Mouse (Mus musculus) midbrain, embryonic 16.5 days (tissue): ENCODE data around the gene Rfc1. TPM values are rescaled to one million over a fixed set of nuclear protein-coding genes. Genes with fewer than 3 reads are reported as not detected.

ENCODE experiments used
- ATAC-seq: fragments of 200-750 bp; cut with Nextera tagmentation; 2 replicates; pipeline ENCODE4 v1.8.0; 2017; ENCODE audit warnings: moderate TSS enrichment
- H3K27ac ChIP-seq: fragments of 300-500 bp; sonication (generic); 2 replicates; pipeline ENCODE4 v1.5.1; 2014; ENCODE audit warnings: mild to moderate bottlenecking, low read length, mixed read lengths
- H3K27me3 ChIP-seq: fragments of 300-500 bp; sonication (generic); 2 replicates; pipeline ENCODE4 v1.6.1; 2014; ENCODE audit warnings: low read depth, low read length, mixed read lengths; ENCODE audit not compliant: control insufficient read depth, insufficient read depth
- H3K36me3 ChIP-seq: fragments of 300-500 bp; sonication (generic); 2 replicates; pipeline ENCODE4 v1.6.1; 2014; ENCODE audit warnings: mild to moderate bottlenecking, low read length, moderate library complexity, mixed read lengths; ENCODE audit not compliant: control insufficient read depth, insufficient read depth
- H3K4me1 ChIP-seq: fragments of 300-500 bp; sonication (generic); 2 replicates; pipeline ENCODE4 v1.6.1; 2014; ENCODE audit warnings: mild to moderate bottlenecking, low read length, mixed read lengths; ENCODE audit not compliant: control insufficient read depth, insufficient read depth
- H3K4me2 ChIP-seq: fragments of 300-500 bp; sonication (generic); 2 replicates; pipeline ENCODE4 v1.6.1; 2014; ENCODE audit warnings: mild to moderate bottlenecking, low read length, mixed read lengths
- H3K4me3 ChIP-seq: fragments of 300-500 bp; sonication (generic); 2 replicates; pipeline ENCODE4 v1.5.1; 2014; ENCODE audit warnings: low read depth, mild to moderate bottlenecking, low read length, moderate library complexity, mixed read lengths
- H3K9ac ChIP-seq: fragments of 300-500 bp; sonication (generic); 2 replicates; pipeline ENCODE4 v1.6.1; 2014; ENCODE audit warnings: low read depth, low read length, mixed read lengths
- H3K9me3 ChIP-seq: fragments of 300-500 bp; sonication (generic); replicated peaks from 2 replicates; pipeline ENCODE4 v1.6.1; 2014; ENCODE audit warnings: mild to moderate bottlenecking, low read length, mixed read lengths; ENCODE audit not compliant: control insufficient read depth, poor library complexity, severe bottlenecking
- WGBS: fragments of 180-500 bp; shearing (Covaris S2); extraction: QIAGEN DNeasy Blood & Tissue Kit; methylation state at CpG from one replicate; pipeline ENCODE4 v1.1.7; 2014; 5-methylcytosine and 5-hydroxymethylcytosine counted together
- polyA plus RNA-seq: library from polyadenylated mRNA; unstranded; fragments of >200 nt; fragmentation: Nextera tagmentation; extraction: Ambion mirVana; gene quantifications from 2 replicates; pipeline ENCODE4 v1.2.1, GENCODE M21; 2015

Gene Rfc1
- polyA plus RNA-seq = 26.5 and 29.2 TPM in 2 replicates

DNA sequence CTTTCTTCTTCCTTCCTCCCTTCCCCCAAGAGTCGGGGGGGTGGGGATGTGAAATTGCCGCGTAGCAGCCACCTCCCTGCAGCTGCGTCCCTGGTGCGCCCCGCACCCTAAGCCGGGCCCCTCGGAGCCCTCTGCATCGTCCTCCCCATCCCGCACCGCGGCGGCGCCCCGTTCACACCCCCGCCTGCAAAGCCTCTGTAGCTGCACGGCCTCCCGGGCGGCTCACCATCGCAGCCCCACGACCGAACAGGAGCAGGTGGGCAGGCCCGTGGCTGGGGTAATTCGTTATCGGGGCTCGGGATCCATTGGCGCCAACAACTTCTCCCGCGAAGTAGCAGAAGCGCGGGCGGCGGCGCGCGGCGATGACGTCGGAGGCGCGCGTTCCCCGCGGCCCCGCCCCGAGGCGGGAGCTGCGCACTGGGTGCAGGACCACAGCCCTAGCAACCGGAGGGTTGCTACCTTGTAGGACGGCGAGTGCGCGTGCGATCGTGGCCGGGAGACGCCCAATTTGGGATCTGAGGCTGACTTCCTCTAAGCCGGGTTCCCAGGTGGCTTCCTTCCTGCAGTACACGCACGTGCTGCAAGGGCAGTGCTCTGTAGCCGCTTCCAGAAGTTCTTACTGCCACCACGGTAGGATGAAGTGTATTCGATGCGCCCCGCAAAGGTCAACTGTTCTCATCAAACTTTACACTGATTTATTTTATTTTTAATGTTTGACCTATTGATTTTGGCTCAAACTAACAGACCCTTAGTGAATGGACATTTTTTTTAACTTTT is at the start of gene Rfc1:
Rfc1 (minus strand) TSS at position 373 of the 777 bp plus-strand sequence.
- peak within 1 kb of the TSS; percentile 68 for H3K9ac ChIP-seq
- peak within 1 kb of the TSS; percentile 79 for H3K4me3 ChIP-seq
- peak within 1 kb of the TSS; percentile 69 for H3K4me2 ChIP-seq
- under 1% methylated on average over 65 of the region's 65 CpGs for WGBS
- peak within 1 kb of the TSS; percentile 35; the same call in 1 of the 2 replicates for H3K27ac ChIP-seq
- no peaks in the 10 kb centered on the region for H3K36me3 ChIP-seq
- no peaks in the 10 kb centered on the region for H3K27me3 ChIP-seq
- peak; percentile 98 for ATAC-seq
- H3K4me1 ChIP-seq = peaks cover 4% of the 10 kb centered on the region; the same call in 1 of the 2 replicates
- no peaks in the 10 kb centered on the region for H3K9me3 ChIP-seq

DNA sequence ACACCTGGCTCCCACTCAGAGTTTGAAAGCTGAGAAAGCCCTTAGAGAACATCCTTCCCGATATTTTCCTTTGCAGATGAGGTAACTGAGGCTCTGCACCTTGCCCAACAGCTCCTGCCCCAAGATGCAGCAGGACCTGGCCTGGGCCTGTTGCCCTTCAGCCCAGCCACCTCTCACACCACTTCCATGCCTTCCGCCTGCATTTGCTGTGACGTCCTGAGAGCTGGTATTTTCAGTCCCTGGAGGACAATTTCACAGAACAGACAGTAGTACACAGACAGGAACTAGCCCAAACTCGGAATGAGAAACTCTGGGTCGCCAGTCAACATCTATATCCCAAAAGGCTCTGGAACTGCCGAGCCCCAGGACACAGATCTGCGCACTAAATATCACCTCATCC is 39.3 kb upstream of the Rfc1 start:
- H3K4me2 ChIP-seq = no peak overlapping the region
- ATAC-seq = no peak
- H3K4me3 ChIP-seq = no peak overlapping the region
- H3K4me1 ChIP-seq = no peaks in the 10 kb centered on the region
- no peaks in the 10 kb centered on the region for H3K27me3 ChIP-seq
- H3K36me3 ChIP-seq = no peaks in the 10 kb centered on the region
- no peak overlapping the region for H3K9ac ChIP-seq
- H3K9me3 ChIP-seq = no peaks in the 10 kb centered on the region
- 83% methylated on average over 7 of the region's 7 CpGs for WGBS
- H3K27ac ChIP-seq = no peak overlapping the region

DNA sequence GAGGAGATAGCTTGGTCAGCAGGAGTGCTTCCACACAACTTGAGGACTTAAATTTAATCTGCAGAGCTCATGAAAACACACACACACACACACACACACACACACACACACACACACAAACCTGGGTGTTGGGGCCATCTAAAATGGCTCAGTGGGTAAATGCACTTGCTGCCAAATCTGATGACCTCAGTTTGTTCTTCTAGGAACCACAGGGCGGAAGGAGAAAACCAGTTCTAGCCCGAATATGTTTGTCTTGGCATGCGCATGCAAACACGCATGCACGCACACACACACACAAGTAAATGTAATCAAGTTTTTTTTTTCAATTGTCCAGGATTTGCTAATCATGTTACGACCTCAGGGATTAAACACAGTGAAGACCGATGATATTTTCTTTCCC is 36.1 kb upstream of the Rfc1 start:
- Histone ChIP-seq H3K36me3 (no peaks in the 10 kb centered on the region), H3K27ac (no peak overlapping the region), H3K4me2 (no peak overlapping the region), H3K9me3 (no peaks in the 10 kb centered on the region), H3K4me1 (no peaks in the 10 kb centered on the region), H3K27me3 (no peaks in the 10 kb centered on the region), H3K4me3 (no peak overlapping the region), H3K9ac (no peak overlapping the region)
- no peak for ATAC-seq
- WGBS = 94% methylated on average over 7 of the region's 7 CpGs

DNA sequence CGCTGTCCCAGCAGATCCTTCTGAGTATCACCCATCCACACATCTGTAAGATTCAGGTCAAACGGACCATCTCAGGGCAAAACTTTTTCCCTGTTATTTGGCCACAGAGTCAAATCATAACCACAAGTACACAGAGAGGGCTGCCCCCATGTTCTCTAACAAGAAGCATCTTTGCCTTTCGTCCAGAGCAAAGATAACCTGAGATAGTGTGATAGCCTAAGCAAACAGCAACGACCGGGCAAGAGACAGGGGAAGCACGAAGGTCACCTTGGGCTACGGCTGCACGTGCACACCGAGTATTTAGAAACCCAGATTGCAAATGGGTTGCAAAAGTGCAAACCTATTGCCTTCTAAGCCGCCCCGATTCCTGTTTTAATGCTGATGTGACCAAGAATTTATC is 32.4 kb upstream of the Rfc1 start:
- Histone ChIP-seq H3K27me3 (no peaks in the 10 kb centered on the region), H3K36me3 (no peaks in the 10 kb centered on the region), H3K9ac (no peak overlapping the region), H3K4me3 (no peak overlapping the region), H3K9me3 (no peaks in the 10 kb centered on the region), H3K27ac (no peak overlapping the region), H3K4me1 (no peaks in the 10 kb centered on the region), H3K4me2 (no peak overlapping the region)
- 91% methylated on average over 11 of the region's 11 CpGs for WGBS
- no peak for ATAC-seq

DNA sequence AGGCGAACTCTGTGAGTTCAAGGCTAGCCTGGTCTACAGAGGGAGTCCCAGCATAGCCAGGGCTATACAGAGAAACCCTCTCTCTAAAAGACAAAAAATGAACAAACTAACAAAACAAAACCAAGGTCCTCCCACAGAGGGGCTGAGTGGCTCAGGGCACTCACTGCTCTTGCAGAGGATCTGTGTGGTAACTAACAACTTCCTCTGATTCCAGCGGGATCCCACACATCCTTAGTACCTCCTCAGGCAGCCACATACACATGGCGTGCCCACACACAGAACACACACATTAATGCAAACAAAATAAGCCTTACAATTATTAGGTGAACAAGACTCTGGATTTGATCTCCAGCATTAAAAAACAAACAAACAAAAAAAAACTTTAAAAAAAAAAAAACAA is 22.3 kb upstream of the Rfc1 start:
- H3K36me3 ChIP-seq = no peaks in the 10 kb centered on the region
- no peaks in the 10 kb centered on the region for H3K4me1 ChIP-seq
- no peak overlapping the region for H3K4me3 ChIP-seq
- H3K9ac ChIP-seq = no peak overlapping the region
- no peak for ATAC-seq
- no peaks in the 10 kb centered on the region for H3K9me3 ChIP-seq
- no peaks in the 10 kb centered on the region for H3K27me3 ChIP-seq
- 94% methylated on average over 3 of the region's 3 CpGs for WGBS
- H3K27ac ChIP-seq = no peak overlapping the region
- H3K4me2 ChIP-seq = no peak overlapping the region

DNA sequence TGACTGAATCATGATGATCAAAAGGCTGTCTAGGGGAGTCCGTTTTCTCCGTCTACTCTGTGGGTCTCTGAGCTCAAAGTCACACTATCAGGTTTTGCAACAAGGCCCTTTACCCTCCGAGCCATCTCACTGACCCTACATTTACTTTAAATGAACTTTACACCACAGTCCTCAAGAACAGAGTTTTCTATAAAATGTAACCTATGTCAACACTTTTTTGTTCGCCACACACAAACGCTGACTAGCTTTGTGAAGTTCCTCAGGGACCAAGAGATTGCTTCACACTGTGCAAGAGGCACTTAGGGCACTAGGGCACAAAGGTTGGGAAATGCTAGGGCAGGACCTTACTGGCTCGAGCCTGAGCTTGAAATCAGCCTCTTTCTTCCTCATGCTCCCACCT is 21.4 kb upstream of the Rfc1 start:
- H3K4me1 ChIP-seq = no peaks in the 10 kb centered on the region
- H3K4me3 ChIP-seq = no peak overlapping the region
- no peaks in the 10 kb centered on the region for H3K36me3 ChIP-seq
- ATAC-seq = no peak
- no peak overlapping the region for H3K27ac ChIP-seq
- no peak overlapping the region for H3K9ac ChIP-seq
- no peaks in the 10 kb centered on the region for H3K9me3 ChIP-seq
- WGBS = 83% methylated on average over 6 of the region's 6 CpGs
- H3K4me2 ChIP-seq = no peak overlapping the region
- H3K27me3 ChIP-seq = no peaks in the 10 kb centered on the region

DNA sequence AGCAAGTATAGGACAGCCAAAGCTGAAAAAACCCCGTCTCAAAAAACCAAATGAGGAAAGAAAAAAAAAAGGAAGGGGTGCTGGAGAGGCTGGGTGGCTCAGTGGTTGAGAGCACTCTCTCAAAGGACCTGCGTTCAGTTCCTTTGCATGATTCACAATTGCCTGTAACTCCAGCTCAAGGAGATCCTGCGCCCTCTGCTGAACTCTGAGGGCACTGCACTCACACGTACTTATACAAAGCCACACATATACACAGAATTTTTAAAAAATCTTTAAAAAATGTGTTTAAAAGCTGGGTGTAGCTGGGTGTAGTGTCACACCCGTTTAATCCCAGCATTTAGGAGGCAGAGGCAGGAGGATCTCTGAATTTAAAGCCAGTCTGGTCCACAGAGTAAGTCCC is 19.5 kb upstream of the Rfc1 start:
- no peak overlapping the region for H3K27ac ChIP-seq
- H3K4me1 ChIP-seq = no peaks in the 10 kb centered on the region
- H3K27me3 ChIP-seq = no peaks in the 10 kb centered on the region
- no peak overlapping the region for H3K9ac ChIP-seq
- no peak overlapping the region for H3K4me3 ChIP-seq
- H3K36me3 ChIP-seq = no peaks in the 10 kb centered on the region
- no peaks in the 10 kb centered on the region for H3K9me3 ChIP-seq
- no peak overlapping the region for H3K4me2 ChIP-seq
- no peak for ATAC-seq
- 82% methylated on average over 5 of the region's 5 CpGs for WGBS

DNA sequence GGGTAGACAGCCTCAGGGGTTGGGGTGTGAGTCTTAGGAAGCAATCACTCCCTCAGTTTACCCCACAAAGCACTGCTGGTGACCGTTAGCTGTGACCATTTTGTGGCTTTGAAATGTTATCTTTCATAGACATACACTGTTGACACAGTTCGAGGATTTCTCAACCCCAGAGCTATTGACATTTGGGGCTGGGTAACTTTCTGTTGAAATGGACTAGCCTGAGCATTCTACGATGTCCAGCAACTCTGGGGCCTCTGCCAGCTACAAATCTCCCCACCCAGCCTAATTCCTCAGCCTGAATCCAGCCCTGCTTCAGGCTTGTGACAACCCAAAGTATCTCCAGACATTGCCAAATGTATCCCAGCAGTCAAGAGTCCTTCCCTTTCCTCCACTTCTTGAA is 18.6 kb upstream of the Rfc1 start:
- no peaks in the 10 kb centered on the region for H3K36me3 ChIP-seq
- ATAC-seq = no peak
- no peak overlapping the region for H3K4me3 ChIP-seq
- no peaks in the 10 kb centered on the region for H3K27me3 ChIP-seq
- H3K4me1 ChIP-seq = no peaks in the 10 kb centered on the region
- 90% methylated on average over 3 of the region's 3 CpGs for WGBS
- H3K9me3 ChIP-seq = no peaks in the 10 kb centered on the region
- H3K9ac ChIP-seq = no peak overlapping the region
- no peak overlapping the region for H3K27ac ChIP-seq
- H3K4me2 ChIP-seq = no peak overlapping the region

DNA sequence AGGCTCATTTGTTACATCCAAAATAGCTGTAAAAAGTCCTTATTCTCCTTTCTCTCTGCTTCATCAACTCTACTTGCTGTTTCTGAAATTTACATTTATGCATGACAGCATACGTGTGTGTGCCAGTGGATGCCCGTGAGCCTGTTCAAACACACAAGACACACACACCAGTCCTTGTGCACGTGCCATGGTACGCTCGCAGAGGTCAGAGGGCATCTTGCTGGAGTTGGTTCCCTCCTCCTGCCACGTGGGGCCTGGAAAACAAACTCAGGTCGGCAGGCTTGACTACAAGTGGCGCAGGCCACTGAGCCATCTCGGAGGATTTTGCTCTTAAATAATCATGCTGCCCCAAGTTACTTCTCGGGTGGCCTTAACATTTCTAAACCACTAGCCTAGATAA is 15.0 kb upstream of the Rfc1 start:
- no peaks in the 10 kb centered on the region for H3K27me3 ChIP-seq
- no peaks in the 10 kb centered on the region for H3K4me1 ChIP-seq
- H3K4me2 ChIP-seq = no peak overlapping the region
- H3K9me3 ChIP-seq = no peaks in the 10 kb centered on the region
- no peak overlapping the region for H3K9ac ChIP-seq
- no peak overlapping the region for H3K4me3 ChIP-seq
- WGBS = 78% methylated on average over 10 of the region's 10 CpGs
- H3K36me3 ChIP-seq = no peaks in the 10 kb centered on the region
- no peak for ATAC-seq
- no peak overlapping the region for H3K27ac ChIP-seq
